Mouse (Mus musculus): ENCODE measurements around the gene Tbl1x. TPM values are rescaled to one million over a fixed set of nuclear protein-coding genes. Genes with fewer than 3 reads are reported as not detected.
A peak's percentile ranks its signal among the peaks of the same experiment; 100 is the strongest.

Tbl1x gene
- polyA plus RNA-seq, 1 experiment: 1.6 TPM

DNA sequence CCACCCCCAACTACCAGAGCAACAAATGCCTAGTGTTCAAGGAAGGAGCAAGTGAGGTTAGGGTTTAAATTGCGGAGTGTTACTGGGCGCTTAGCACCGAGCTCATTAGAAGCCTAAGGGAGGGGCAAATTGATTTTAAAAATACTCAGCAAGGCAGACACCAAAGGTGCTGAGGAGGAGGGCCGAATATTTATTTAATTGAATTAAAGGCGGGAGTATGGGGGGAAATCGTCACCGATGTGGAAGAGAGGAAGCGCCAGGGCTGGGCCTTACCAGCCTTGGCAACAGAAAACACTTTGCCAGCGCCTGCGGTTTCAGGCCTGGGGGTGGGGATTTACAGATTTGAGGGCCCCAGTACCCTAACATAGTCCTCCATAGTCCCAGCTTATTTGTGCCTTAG is 1.0 kb upstream of the Tbl1x start:
- TF ChIP-seq GATA1 (IDR thresholded peaks at IDR 0.05; ENCODE audit: borderline replicate concordance, low read length) (no peak), FLI1 (IDR thresholded peaks at IDR 0.05; ENCODE audit: low read length) (no peak)
- H3K4me3 ChIP-seq (replicated peaks): peak overlapping the region; percentile 94
- H3K27me3 ChIP-seq (replicated peaks): peaks cover 6% of the 10 kb centered on the region
- H3K36me3 ChIP-seq (replicated peaks; ENCODE audit: low read length): no peaks in the 10 kb centered on the region
- peaks cover 9% of the 10 kb centered on the region; the same call in 1 of the 2 replicates for H3K4me1 ChIP-seq
- peaks cover 6% of the 10 kb centered on the region; the same call in 1 of the 2 replicates for H3K9me3 ChIP-seq

GRCm38 (mm10) chrX:77511301-77511993 is 634 bp downstream of the Tbl1x start:
- Histone ChIP-seq H3K4me3 (replicated peaks) (peak overlapping the region; percentile 94), H3K9me3 (peaks cover 6% of the 10 kb centered on the region; the same call in 1 of the 2 replicates), H3K36me3 (replicated peaks; ENCODE audit: low read length) (no peaks in the 10 kb centered on the region), H3K4me1 (peaks cover 15% of the 10 kb centered on the region; the same call in 1 of the 2 replicates), H3K27me3 (replicated peaks) (peaks cover 5% of the 10 kb centered on the region)
- TF ChIP-seq FLI1 (IDR thresholded peaks at IDR 0.05; ENCODE audit: low read length) (no peak), GATA1 (IDR thresholded peaks at IDR 0.05; ENCODE audit: borderline replicate concordance, low read length) (no peak)

DNA sequence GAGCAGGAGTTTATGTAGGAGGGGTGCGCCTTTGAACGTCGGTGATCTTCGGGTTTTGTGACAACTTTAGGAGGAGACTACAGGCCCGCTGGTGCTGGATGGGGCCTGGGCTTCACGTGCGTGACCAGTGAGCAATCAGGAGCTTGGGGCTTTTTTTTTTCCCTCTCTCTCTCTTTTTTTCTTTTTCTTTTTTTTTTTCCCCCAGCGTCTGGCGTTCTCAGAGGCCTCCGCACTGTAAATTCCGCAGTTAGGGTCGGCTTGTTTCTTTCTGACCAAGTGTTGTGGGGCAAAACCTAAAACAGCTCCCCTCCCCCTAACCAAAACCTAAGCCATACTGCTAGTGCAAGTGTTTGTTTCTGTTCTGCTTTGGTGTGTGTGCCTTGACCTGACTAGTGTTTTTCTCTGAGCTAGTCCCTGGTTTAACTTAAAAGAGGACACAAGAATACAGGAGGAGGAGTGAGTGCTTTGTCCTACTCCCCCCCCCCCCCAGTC is 1.2 kb downstream of the Tbl1x start:
- no peaks in the 10 kb centered on the region for H3K36me3 ChIP-seq (replicated peaks; ENCODE audit: low read length)
- peaks cover 16% of the 10 kb centered on the region; the same call in 1 of the 2 replicates for H3K4me1 ChIP-seq
- peak overlapping the region; percentile 94 for H3K4me3 ChIP-seq (replicated peaks)
- H3K27me3 ChIP-seq (replicated peaks): peaks cover 5% of the 10 kb centered on the region
- peaks cover 6% of the 10 kb centered on the region; the same call in 1 of the 2 replicates for H3K9me3 ChIP-seq
- TF ChIP-seq FLI1 (IDR thresholded peaks at IDR 0.05; ENCODE audit: low read length): no peak
- TF ChIP-seq GATA1 (IDR thresholded peaks at IDR 0.05; ENCODE audit: borderline replicate concordance, low read length): no peak

DNA sequence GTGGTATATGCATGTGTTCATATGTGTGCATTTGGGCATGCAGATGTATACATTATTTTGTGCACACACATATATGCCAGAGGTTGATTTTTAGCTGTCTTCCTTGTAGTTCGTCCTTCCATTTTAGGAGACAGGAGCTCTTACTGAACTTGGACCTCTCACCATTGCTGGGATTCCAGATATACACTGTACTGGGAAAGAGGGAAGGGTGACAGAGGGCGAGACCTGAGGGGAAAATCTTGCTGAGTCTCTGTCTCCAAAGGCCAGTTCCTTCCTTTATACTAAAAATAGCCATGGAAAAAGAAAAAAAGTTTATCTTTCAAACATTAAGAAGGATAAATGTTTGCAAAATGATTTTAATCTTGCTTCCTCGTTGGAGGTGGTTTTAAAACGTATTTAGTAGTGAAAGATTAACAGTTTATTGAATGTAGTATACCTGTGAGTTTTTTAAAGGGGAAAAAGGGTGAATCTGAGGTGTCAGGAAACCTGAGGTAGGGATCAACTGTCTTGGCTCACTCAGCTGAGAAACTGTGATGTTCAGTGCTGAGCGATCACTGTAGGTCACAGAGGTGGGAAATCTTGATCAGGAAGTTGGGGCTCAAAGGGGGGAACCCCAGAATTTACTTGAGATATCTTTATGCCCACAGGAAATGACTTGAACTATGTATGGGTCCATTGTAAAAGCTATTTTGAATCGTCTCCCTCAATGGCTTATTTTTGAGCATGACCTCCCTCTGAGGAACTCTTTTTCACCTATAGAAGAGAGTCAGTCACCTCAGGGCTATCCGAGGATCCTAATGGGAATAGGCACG is 6.7 kb downstream of the Tbl1x start:
- Histone ChIP-seq H3K27me3 (replicated peaks) (peaks cover 2% of the 10 kb centered on the region), H3K4me3 (replicated peaks) (no peak overlapping the region), H3K9me3 (no peaks in the 10 kb centered on the region), H3K4me1 (peaks cover 39% of the 10 kb centered on the region; the same call in 1 of the 2 replicates), H3K36me3 (replicated peaks; ENCODE audit: low read length) (peaks cover 7% of the 10 kb centered on the region)
- no peak for TF ChIP-seq FLI1 (IDR thresholded peaks at IDR 0.05; ENCODE audit: low read length)
- TF ChIP-seq GATA1 (IDR thresholded peaks at IDR 0.05; ENCODE audit: borderline replicate concordance, low read length): no peak

GRCm38 (mm10) chrX:77518929-77519328 is 8.1 kb downstream of the Tbl1x start:
- peaks cover 2% of the 10 kb centered on the region for H3K27me3 ChIP-seq (replicated peaks)
- TF ChIP-seq FLI1 (IDR thresholded peaks at IDR 0.05; ENCODE audit: low read length) (no peak), GATA1 (IDR thresholded peaks at IDR 0.05; ENCODE audit: borderline replicate concordance, low read length) (no peak)
- H3K4me1 ChIP-seq: peaks cover 38% of the 10 kb centered on the region; the same call in 1 of the 2 replicates
- no peaks in the 10 kb centered on the region for H3K9me3 ChIP-seq
- peaks cover 7% of the 10 kb centered on the region for H3K36me3 ChIP-seq (replicated peaks; ENCODE audit: low read length)
- no peak overlapping the region for H3K4me3 ChIP-seq (replicated peaks)

DNA sequence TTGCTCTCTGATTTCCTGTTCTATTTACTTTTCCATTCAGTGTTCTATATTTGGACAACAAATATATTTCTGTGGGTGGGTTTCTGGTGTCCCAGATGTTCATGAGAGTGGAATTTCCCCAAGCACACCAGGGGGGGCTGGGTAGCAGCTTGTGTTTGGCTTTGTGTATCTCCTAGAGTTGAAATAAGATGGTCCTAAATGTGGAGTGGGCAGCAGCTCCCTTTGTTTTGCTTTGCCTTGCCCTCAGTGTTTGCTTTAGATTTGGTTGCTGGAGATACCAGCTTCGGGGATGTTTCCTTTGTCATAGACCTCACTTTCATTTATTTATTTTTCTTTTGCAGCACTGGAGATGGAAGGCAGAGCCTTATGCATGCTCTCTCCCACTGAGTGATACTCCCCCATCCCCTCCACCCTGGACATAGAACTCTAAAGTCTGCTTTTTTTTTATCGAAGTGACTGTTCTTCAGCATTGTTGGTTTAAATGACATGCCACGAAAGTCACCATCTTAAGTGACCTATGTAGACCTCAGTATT is 12.1 kb downstream of the Tbl1x start:
- no peak overlapping the region for H3K4me3 ChIP-seq (replicated peaks)
- H3K9me3 ChIP-seq: no peaks in the 10 kb centered on the region
- H3K27me3 ChIP-seq (replicated peaks): peaks cover 2% of the 10 kb centered on the region
- peaks cover 23% of the 10 kb centered on the region; the same call in 1 of the 2 replicates for H3K4me1 ChIP-seq
- H3K36me3 ChIP-seq (replicated peaks; ENCODE audit: low read length): peaks cover 16% of the 10 kb centered on the region
- no peak for TF ChIP-seq GATA1 (IDR thresholded peaks at IDR 0.05; ENCODE audit: borderline replicate concordance, low read length)
- TF ChIP-seq FLI1 (IDR thresholded peaks at IDR 0.05; ENCODE audit: low read length): no peak

GRCm38 (mm10) chrX:77525179-77525578 is 14.4 kb downstream of the Tbl1x start:
- peaks cover 14% of the 10 kb centered on the region; the same call in 1 of the 2 replicates for H3K4me1 ChIP-seq
- H3K36me3 ChIP-seq (replicated peaks; ENCODE audit: low read length): peaks cover 15% of the 10 kb centered on the region
- no peaks in the 10 kb centered on the region for H3K9me3 ChIP-seq
- no peak overlapping the region for H3K4me3 ChIP-seq (replicated peaks)
- TF ChIP-seq GATA1 (IDR thresholded peaks at IDR 0.05; ENCODE audit: borderline replicate concordance, low read length) (no peak), FLI1 (IDR thresholded peaks at IDR 0.05; ENCODE audit: low read length) (no peak)
- H3K27me3 ChIP-seq (replicated peaks): peaks cover 2% of the 10 kb centered on the region

DNA sequence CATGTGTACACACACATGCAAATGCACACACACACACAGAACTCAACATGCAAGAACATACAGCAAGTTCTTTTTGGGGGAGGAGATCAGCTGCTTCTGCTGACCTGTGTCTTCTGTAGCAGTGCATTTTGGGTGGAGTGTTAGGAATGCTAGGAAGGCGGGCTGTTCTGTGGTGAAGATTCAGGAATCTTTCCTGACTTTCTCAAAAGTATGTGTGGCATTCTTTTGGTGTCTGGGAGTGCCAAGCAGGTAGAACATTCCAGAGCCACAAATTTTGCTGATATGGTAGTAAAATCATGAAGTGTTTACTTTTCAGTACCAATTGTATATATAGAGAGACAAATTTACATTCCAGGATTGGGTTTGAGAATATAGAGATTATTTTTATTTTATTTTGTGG is 17.6 kb downstream of the Tbl1x start:
- Histone ChIP-seq H3K36me3 (replicated peaks; ENCODE audit: low read length) (peaks cover 14% of the 10 kb centered on the region), H3K9me3 (no peaks in the 10 kb centered on the region), H3K4me3 (replicated peaks) (no peak overlapping the region), H3K27me3 (replicated peaks) (peaks cover 2% of the 10 kb centered on the region), H3K4me1 (peaks cover 10% of the 10 kb centered on the region)
- TF ChIP-seq FLI1 (IDR thresholded peaks at IDR 0.05; ENCODE audit: low read length) (no peak), GATA1 (IDR thresholded peaks at IDR 0.05; ENCODE audit: borderline replicate concordance, low read length) (no peak)

DNA sequence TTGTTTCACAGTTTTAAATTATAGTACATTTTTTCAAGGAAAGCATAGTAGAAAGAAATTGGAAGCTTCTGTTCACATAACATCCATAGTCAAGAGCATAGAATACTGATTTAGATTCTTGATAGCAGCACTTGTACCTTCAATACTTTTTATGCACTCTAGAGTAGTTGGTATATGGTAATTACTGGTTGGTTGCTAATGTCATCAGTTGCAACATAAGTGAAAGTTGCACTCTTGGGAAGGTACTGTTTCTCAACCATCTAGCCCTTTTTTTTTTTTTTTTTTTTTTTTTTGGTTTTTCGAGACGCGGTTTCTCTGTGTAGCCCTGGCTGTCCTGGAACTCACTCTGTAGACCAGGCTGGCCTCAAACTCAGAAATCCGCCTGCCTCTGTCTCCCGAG is 20.2 kb downstream of the Tbl1x start:
- Histone ChIP-seq H3K9me3 (no peaks in the 10 kb centered on the region), H3K4me1 (peaks cover 17% of the 10 kb centered on the region), H3K4me3 (replicated peaks) (no peak overlapping the region), H3K27me3 (replicated peaks) (no peaks in the 10 kb centered on the region), H3K36me3 (replicated peaks; ENCODE audit: low read length) (peaks cover 7% of the 10 kb centered on the region)
- TF ChIP-seq FLI1 (IDR thresholded peaks at IDR 0.05; ENCODE audit: low read length): no peak
- no peak for TF ChIP-seq GATA1 (IDR thresholded peaks at IDR 0.05; ENCODE audit: borderline replicate concordance, low read length)
